Mouse (Mus musculus) mouse trophoblast stem cell (cell line): ENCODE measurements around the gene Ncmap.
"Not testable (repeated sequence)": the region's sequence is repeated elsewhere in the genome, so short reads cannot be mapped to it uniquely, and the experiment has no call there.

ENCODE experiments used
- in situ Hi-C, 2 experiments: fragments of 300-500 bp; cut with MseI, MboI; formaldehyde crosslinking; loops; 2 replicates in 1 of 2; 3 replicates in 1 of 2; pipeline ENCODE4 v1.15.1; 2025

Gene Ncmap

DNA sequence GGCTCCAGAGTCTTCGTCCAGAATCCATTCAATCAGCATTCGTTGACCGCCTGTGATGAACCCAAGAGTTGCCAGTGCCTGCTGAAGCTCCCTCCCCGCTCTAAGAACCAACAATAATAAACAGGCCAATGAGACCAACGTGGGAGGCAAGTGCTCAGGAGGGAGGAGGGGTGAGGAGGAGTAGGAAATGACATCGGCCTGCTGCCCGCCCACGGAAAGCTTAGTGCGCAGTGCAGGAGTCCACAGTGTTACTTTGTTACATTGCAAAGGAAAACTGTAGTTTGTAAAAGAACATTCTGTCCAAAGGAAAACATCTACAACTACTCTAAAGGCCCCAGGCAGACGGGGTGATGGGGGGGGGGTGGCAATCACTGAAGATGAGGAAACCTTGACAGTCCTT is 6.0 kb upstream of the Ncmap start:
- in situ Hi-C loops: no loop called here

GRCm38 (mm10) chr4:135401881-135402280 is 3.9 kb upstream of the Ncmap start:
- in situ Hi-C loops: no loop called here

GRCm38 (mm10) chr4:135397551-135397950 is 476 bp downstream of the Ncmap start:
- in situ Hi-C loops: no loop called here

GRCm38 (mm10) chr4:135396303-135396702 is 1.7 kb downstream of the Ncmap start:
- in situ Hi-C loops: no loop called here

GRCm38 (mm10) chr4:135395375-135395774 is 2.7 kb downstream of the Ncmap start:
- in situ Hi-C loops: no loop called here

DNA sequence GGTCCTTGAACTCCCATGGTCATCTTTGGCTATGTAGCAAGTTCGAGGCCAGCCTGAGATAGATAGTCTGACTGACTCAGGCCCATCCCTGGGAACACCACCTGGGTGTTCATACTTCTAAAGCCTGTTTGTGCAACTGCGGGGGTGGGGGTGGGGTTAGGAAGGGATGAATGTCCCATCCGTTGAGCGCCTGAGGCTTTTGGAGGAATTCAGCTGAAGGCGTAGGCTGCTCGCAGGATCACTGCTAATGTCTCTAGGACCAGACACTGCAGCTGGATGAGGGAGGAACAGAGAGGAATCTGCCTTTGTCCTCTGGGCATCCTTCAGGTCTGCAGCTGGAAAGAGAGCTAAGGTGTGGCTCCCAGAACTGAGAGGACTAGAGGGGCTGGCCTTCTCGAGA is 3.4 kb downstream of the Ncmap start:
- in situ Hi-C loops: no loop called here

- in situ Hi-C loops: no loop called here
Measured at GRCm38 (mm10) chr4:135393381-135393780, 4.6 kb downstream of the Ncmap start.

DNA sequence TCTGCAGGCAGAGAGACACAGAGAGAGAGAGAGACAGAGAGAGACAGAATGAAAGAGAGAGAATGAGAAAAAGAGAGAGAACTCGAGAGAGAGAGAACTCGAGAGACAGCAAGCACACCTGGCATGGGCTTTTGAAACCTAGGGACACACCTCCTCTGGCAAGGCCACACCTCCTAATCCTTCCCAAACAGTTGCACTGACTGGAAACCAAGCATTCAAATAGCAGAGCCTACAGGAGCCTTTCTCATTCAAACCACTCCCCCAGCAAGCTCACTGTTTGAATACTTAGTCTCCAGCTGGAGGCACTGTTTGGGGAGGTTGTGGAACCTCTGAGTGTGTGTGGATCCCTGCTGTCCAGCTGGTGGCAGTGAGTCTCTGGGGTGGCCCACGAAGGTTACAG is 5.2 kb downstream of the Ncmap start:
- in situ Hi-C loops: no loop called here

DNA sequence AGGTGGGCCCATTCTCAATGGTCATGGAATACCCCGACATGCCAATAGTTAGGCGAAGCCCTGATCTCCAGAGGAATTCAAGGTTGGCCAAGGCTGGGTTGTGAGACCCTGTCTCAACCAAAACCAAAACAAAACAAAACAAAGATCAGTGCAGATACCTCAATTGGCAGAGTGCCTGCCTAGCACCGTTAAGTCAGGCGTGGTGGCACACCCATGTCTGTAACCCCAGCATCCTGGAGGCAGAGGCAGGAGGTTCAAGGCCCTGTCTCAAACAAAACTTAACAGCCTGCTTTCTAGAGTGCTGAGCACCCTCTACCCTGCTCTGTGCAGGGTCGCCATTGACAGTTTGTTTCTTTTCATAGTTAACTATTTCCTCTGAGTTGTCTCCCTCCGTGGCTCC is 7.0 kb downstream of the Ncmap start:
- in situ Hi-C loops: no loop called here

GRCm38 (mm10) chr4:135385614-135386013 is 12.4 kb downstream of the Ncmap start:
- in situ Hi-C loops: no loop called here

GRCm38 (mm10) chr4:135382316-135382715 is 15.7 kb downstream of the Ncmap start:
- in situ Hi-C loops: no loop called here

DNA sequence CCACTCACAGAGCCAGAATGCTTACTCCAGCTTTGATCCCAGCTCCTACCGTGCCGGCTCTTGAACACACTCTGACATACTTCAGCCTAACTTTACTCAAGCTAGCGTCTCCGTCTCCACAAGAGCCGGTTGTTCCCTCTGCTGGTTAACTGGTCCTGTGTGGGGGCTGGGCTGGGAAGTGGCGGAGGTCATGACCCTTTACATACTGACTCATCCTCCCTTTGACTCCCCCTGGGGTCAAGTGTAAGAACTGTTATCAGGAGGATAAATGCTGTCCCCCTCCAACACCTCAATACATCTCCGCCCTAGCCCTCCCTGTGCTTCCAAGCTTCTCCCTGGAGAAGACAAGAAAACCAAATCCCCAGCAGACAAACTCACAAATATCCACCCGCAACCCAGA is 16.7 kb downstream of the Ncmap start:
- in situ Hi-C loops: no loop called here

DNA sequence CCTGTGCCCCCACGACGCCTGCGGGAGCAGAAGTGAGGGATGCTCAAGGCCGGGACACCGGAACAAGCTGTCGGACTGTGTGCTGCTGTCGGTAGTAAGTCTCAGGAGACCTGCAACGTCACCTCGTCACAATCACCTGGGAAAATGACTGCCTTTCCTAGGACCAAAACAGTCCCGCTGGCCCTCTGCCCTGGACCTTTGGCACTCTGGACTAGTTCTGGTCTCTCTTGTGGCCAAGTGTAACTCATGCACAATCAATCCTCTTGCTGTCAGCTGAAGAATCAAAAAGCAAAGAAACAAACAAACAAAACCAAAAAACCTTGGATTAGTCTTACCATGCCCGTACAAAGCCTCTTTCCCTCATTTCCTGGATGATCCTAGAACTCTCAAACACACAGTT is 20.8 kb downstream of the Ncmap start:
- in situ Hi-C loops: no loop called here

- in situ Hi-C loops: no loop called here
Measured at GRCm38 (mm10) chr4:135375444-135375843, 22.6 kb downstream of the Ncmap start.

DNA sequence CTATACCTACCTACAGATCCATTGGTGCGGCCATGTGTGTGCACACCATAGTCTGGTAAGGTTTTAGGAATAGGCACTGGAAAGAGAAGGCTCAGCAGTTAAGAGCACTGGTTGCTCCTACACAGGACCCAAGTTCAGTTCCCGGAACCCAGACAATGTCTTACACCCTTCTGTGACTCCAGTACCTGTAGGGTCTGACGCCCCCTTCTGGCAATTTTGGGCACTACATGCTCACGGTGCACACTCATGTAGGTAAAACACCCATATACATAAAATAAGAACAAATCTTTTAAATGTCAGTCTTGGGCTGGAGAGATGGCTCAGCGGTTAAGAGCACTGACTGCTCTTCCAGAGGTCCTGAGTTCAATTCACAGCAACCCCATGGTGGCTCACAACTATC is 24.7 kb downstream of the Ncmap start:
- in situ Hi-C loops: no loop called here

- in situ Hi-C loops: no loop called here
Measured at GRCm38 (mm10) chr4:135370372-135370771, 27.7 kb downstream of the Ncmap start.

GRCm38 (mm10) chr4:135362828-135363227 is 35.2 kb downstream of the Ncmap start:
- in situ Hi-C loops: loop anchor here in 1 of 2 experiments (10.0 kb wide), 1 partner anchor 52 kb away; no protein-coding TSS in a partner anchor

DNA sequence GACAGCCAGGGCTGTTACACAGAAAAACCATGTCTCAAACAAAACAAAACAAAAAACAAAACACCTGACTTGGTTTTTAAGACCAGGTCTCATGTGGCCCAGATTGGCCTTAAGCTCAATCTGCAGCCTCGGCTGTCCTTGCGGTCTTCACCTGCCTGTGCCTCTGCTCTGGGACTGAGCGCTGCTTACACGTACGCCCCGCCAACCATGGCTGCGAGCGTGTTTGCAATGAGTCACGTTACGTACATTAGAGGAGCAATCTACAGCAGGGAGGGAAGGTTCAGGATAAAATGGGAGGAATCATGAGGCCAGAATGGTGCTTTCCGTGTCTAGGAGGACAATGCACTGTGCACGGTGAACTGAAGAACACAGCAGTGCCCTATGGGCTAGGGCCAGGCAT is 36.3 kb downstream of the Ncmap start:
- in situ Hi-C loops: loop anchor here in 1 of 2 experiments (10.0 kb wide), 1 partner anchor 53 kb away; no protein-coding TSS in a partner anchor

GRCm38 (mm10) chr4:135358736-135359135 is 39.3 kb downstream of the Ncmap start:
- in situ Hi-C loops: no loop called here

DNA sequence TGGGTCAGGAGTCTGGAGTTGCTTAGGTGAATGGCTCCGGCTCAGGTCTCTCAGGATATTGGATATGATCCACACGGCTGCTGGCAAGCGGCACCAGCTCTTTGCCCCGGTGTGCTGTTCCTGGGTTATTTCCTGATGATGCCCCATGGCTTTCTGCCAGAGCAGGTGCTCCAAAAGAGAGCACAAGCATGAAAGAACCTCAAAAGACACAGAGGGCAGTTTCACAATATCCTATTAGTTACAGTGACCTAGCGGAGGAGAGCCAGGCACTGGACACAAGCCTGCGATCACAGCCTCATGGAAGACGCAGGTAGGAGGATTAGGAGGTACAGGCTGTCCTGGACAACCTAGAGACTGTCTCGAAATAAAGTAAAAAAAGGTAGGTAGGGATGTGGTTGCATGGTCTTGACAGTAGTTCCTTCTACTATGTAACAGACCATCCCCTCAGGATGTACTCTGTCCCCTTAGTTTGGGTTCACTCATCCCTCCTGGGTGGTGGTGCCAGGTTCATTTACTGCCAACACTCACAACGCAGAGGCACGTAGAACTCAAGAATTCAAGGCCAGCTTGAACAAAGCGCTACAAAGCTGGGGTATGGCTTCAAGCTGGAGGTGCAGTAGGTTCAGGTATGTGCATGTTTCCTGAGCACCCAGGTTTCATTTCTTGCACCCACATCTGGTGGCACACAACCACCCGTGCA is 40.7 kb downstream of the Ncmap start:
- in situ Hi-C loops: no loop called here

DNA sequence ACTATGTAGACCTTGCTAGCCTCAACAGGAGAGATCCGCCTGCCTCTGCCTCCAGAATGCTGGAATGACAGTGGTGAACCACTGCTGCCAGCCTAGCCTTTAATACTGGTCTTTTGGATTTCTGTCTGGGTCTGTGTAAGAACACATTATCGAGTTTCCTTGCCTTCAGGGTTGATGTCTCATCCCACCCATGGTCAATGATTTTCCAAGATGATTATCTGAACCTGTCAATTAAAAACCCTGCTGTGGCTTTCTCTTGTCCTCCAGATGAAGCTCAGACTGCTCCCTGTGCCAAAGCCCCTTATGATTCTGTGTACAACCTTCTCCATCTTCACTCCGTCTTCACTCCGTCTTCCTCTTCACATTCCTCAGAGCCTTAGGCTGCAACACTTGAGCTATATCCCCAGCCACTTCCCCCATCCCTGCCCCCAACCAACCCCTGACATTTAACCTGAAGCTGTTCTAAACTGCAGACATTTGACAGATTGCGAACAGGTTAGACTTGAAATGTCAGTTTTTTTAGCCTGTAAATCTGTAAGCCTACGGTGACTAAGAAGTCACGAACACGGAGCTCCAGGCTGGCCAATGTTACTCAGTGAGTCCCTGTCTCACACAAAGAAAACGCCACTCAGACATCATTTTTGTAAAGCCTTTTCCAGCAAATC is 42.0 kb downstream of the Ncmap start:
- in situ Hi-C loops: no loop called here

- in situ Hi-C loops: not testable (repeated sequence)
Measured at GRCm38 (mm10) chr4:135354751-135355150, 43.3 kb downstream of the Ncmap start.

- in situ Hi-C loops: no loop called here
Measured at GRCm38 (mm10) chr4:135353794-135354450, 44.1 kb downstream of the Ncmap start.
